10 mouse cellular contexts compared by ENCODE assay signal in genomic region chr17:13658321-13658978, GRCm38 (mm10).
DNase-seq lines count a peak whose midpoint lies in the region; ATAC-seq and TF ChIP-seq lines count a peak whose summit lies in the region.
"Had no signal": no experiment of that assay in that cellular context is flagged by ENCODE, and none has a peak within 500 bp of the region (broad histone marks: within the 10 kb centered on the region; RNA-seq: fewer than 3 reads in every experiment).

No protein-coding gene starts in this region.

- H3K36me3 ChIP-seq in lung, postnatal 0 days (ENCODE audit: insufficient read depth, low read length) = no peaks in the 10 kb centered on the region
- no peaks in the 10 kb centered on the region for H3K36me3 ChIP-seq in hindbrain, embryonic 11.5 days (ENCODE audit: control insufficient read depth, insufficient read depth, low read length)
- H3K36me3 ChIP-seq in neural tube, embryonic 15.5 days = no peaks in the 10 kb centered on the region

- no peak overlapping the region for H3K9ac ChIP-seq in lung, postnatal 0 days (replicated peaks; ENCODE audit: low read depth)
- 0 out of 2 replicates have a peak overlapping the region, but pooled peaks have one; percentile 1 for H3K9ac ChIP-seq in hindbrain, embryonic 11.5 days (ENCODE audit: low read depth, low read length)
- H3K9ac ChIP-seq in neural tube, embryonic 15.5 days (replicated peaks) = no peak overlapping the region
- H3K9ac ChIP-seq: liver, embryonic 14.5 days had no signal

- H3K27ac ChIP-seq in lung, postnatal 0 days (ENCODE audit: low read length) = peak overlapping the region; percentile 68
- H3K27ac ChIP-seq in hindbrain, embryonic 11.5 days (ENCODE audit: low read depth, low read length) = peak overlapping the region; percentile 84
- peak overlapping the region; percentile 72 for H3K27ac ChIP-seq in neural tube, embryonic 15.5 days (replicated peaks)
- H3K27ac ChIP-seq: liver, embryonic 14.5 days had no signal

- no peaks in the 10 kb centered on the region; the same call in 1 of the 2 replicates for H3K4me1 ChIP-seq in lung, postnatal 0 days (ENCODE audit: insufficient read depth, low read depth, low read length)
- H3K4me1 ChIP-seq in hindbrain, embryonic 11.5 days (replicated peaks; ENCODE audit: control insufficient read depth, insufficient read depth, low read length) = peaks cover 14% of the 10 kb centered on the region
- H3K4me1 ChIP-seq in neural tube, embryonic 15.5 days = peaks cover 34% of the 10 kb centered on the region

- DNase-seq in cerebellum, adult 11 months = peak; percentile 27
- no peak for DNase-seq in cerebellum, postnatal 14 days
- no peak for DNase-seq in lung, postnatal 0 days (ENCODE audit: low spot score)
- no peak for DNase-seq in lung, postnatal 25 days (ENCODE audit: low spot score)
- peak; percentile 38 for DNase-seq in hindbrain, embryonic 11.5 days (ENCODE audit: low spot score)
- no peak for DNase-seq in layer of hippocampus, postnatal 14 days (ENCODE audit: low spot score in 2 of 2)
- DNase-seq in layer of hippocampus, adult 11-12 months (ENCODE audit: low spot score) = no peak
- DNase-seq: right cerebral cortex, postnatal 14 days had no signal

- TF ChIP-seq EP300 in lung, postnatal 0 days (IDR thresholded peaks at IDR 0.05) = no peak; the same call in 1 of the 2 replicates

- no peak overlapping the region for H3K4me2 ChIP-seq in lung, postnatal 0 days (replicated peaks; ENCODE audit: low read depth, low read length)
- no peak overlapping the region for H3K4me2 ChIP-seq in hindbrain, embryonic 11.5 days (replicated peaks; ENCODE audit: low read depth, low read length)
- H3K4me2 ChIP-seq in neural tube, embryonic 15.5 days = no peak overlapping the region

- peak; percentile 61 for ATAC-seq in lung, postnatal 0 days
- peak; percentile 14 for ATAC-seq in hindbrain, embryonic 11.5 days (ENCODE audit: low FRiP score)
- ATAC-seq in neural tube, embryonic 15.5 days (ENCODE audit: low FRiP score) = peak; percentile 60; the same call in 1 of the 2 replicates

- no peaks in the 10 kb centered on the region for H3K27me3 ChIP-seq in lung, postnatal 0 days (replicated peaks; ENCODE audit: insufficient read depth, low read length)
- no peaks in the 10 kb centered on the region for H3K27me3 ChIP-seq in hindbrain, embryonic 11.5 days (ENCODE audit: control insufficient read depth, insufficient read depth, low read length)
- no peaks in the 10 kb centered on the region for H3K27me3 ChIP-seq in neural tube, embryonic 15.5 days (replicated peaks)

- WGBS in lung, postnatal 0 days = 44% methylated on average over 3 of the region's 3 CpGs
- WGBS in hindbrain, embryonic 11.5 days = 16% methylated on average over 3 of the region's 3 CpGs
- 21% methylated on average over 3 of the region's 3 CpGs for WGBS in neural tube, embryonic 15.5 days

- TF ChIP-seq CTCF in lung, postnatal 0 days (IDR thresholded peaks at IDR 0.05) = no peak

- no peaks in the 10 kb centered on the region for H3K9me3 ChIP-seq in lung, postnatal 0 days (ENCODE audit: low read length)
- no peaks in the 10 kb centered on the region for H3K9me3 ChIP-seq in hindbrain, embryonic 11.5 days (ENCODE audit: control insufficient read depth, low read length)
- no peaks in the 10 kb centered on the region for H3K9me3 ChIP-seq in neural tube, embryonic 15.5 days (replicated peaks)

- H3K4me3 ChIP-seq in lung, postnatal 0 days (ENCODE audit: low read depth, low read length) = no peak overlapping the region
- no peak overlapping the region for H3K4me3 ChIP-seq in hindbrain, embryonic 11.5 days (ENCODE audit: low read depth, low read length)
- no peak overlapping the region for H3K4me3 ChIP-seq in neural tube, embryonic 15.5 days (replicated peaks)

Comparison
In these comparisons a context has a peak if more than half of its experiments do, and no peak if none do; other contexts are left out.
1. DNase-seq: peak in cerebellum, adult 11 months (single experiment) and hindbrain, embryonic 11.5 days (single experiment); none in cerebellum, postnatal 14 days (0 of 2), lung, postnatal 0 days (single experiment), lung, postnatal 25 days (single experiment), layer of hippocampus, postnatal 14 days (0 of 2) and layer of hippocampus, adult 11-12 months (single experiment).
2. Peak in every context shown above with its lines, with median percentiles within 50 percentile points of each other: ATAC-seq and H3K27ac ChIP-seq.